Comparison of ENCODE assay signal across 9 mouse cellular contexts in the genomic region with DNA sequence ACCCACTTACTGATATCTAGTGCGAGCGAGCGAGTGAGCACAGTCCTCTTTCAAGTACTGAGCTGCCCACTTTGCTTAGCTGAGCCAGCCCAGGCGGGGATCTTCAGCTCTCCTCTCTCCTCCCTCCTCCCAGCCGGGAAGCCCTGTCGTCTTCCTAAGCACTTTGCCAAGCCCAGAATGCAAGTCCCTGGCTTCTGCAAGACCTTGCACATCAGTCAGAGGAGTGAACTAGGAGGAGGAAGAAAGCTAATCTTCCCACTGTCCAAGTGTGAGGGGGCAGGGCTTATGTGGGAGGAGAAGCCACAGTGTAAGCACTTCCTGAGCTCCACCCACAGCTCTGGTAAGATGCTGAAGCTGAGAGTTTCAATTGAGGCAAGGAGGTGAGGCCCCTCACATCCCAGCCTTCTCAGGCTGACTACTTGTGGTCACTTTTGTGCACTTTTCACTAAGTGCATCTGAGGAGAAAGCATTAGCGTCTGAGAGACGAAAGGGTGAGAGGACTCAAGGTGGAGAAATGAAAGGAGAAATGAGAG.
DNase-seq lines count a peak whose midpoint lies in the region; ATAC-seq lines count a peak whose summit lies in the region.
"Had no signal": no experiment of that assay in that cellular context is flagged by ENCODE, and none has a peak within 500 bp of the region (broad histone marks: within the 10 kb centered on the region; RNA-seq: fewer than 3 reads in every experiment).

No protein-coding gene starts in this region.

- peak overlapping the region; percentile 14; the same call in 1 of the 2 replicates for H3K4me3 ChIP-seq in heart, embryonic 15.5 days
- H3K4me3 ChIP-seq in embryonic facial prominence, embryonic 12.5 days, result no peak overlapping the region

- DNase-seq in heart, adult 8-10 months (ENCODE audit: low spot score), result no peak
- DNase-seq in lung, postnatal 10 days, result peak; percentile 24
- no peak for DNase-seq in lung, postnatal 4 days
- peak; percentile 47 for DNase-seq in retina, postnatal 1 day
- DNase-seq in spleen, postnatal 14 days (ENCODE audit: low spot score in 2 of 2), result no peak
- DNase-seq in gastrocnemius, postnatal 10 days, result no peak
- DNase-seq: gastrocnemius, postnatal 14 days had no signal

- no peaks in the 10 kb centered on the region for H3K27me3 ChIP-seq in heart, embryonic 15.5 days
- H3K27me3 ChIP-seq in embryonic facial prominence, embryonic 12.5 days, result no peaks in the 10 kb centered on the region

- no peak overlapping the region for H3K27ac ChIP-seq in heart, embryonic 15.5 days
- H3K27ac ChIP-seq in embryonic facial prominence, embryonic 12.5 days, result no peak overlapping the region

- no peak overlapping the region for H3K9ac ChIP-seq in heart, embryonic 15.5 days
- no peak overlapping the region for H3K9ac ChIP-seq in embryonic facial prominence, embryonic 12.5 days

- no peaks in the 10 kb centered on the region for H3K36me3 ChIP-seq in heart, embryonic 15.5 days
- H3K36me3 ChIP-seq in embryonic facial prominence, embryonic 12.5 days, result no peaks in the 10 kb centered on the region

- WGBS in heart, embryonic 15.5 days, result 18% methylated on average over 8 of the region's 8 CpGs
- WGBS in embryonic facial prominence, embryonic 12.5 days, result 34% methylated on average over 8 of the region's 8 CpGs

- ATAC-seq in heart, embryonic 15.5 days (replicated peaks; ENCODE audit: insufficient number of reproducible peaks, insufficient read depth, low FRiP score, low read depth), result no peak
- 0 out of 2 replicates have a peak, but pooled peaks have one; percentile 35 for ATAC-seq in embryonic facial prominence, embryonic 12.5 days (ENCODE audit: insufficient number of reproducible peaks, insufficient read depth, low FRiP score, low TSS enrichment)

- H3K4me1 ChIP-seq in heart, embryonic 15.5 days (replicated peaks), result peaks cover 8% of the 10 kb centered on the region; the same call in 1 of the 2 replicates
- H3K4me1 ChIP-seq in embryonic facial prominence, embryonic 12.5 days, result peaks cover 6% of the 10 kb centered on the region; the same call in 1 of the 2 replicates

- peak overlapping the region; percentile 38; the same call in 1 of the 2 replicates for H3K4me2 ChIP-seq in heart, embryonic 15.5 days
- peak overlapping the region; percentile 30; the same call in 1 of the 2 replicates for H3K4me2 ChIP-seq in embryonic facial prominence, embryonic 12.5 days (replicated peaks)

- H3K9me3 ChIP-seq in heart, embryonic 15.5 days (replicated peaks), result no peaks in the 10 kb centered on the region
- no peaks in the 10 kb centered on the region for H3K9me3 ChIP-seq in embryonic facial prominence, embryonic 12.5 days

Comparison
In these comparisons a context has a peak if more than half of its experiments do, and no peak if none do; other contexts are left out.
1. DNase-seq: peak in lung, postnatal 10 days (single experiment) and retina, postnatal 1 day (single experiment); none in heart, adult 8-10 months (single experiment), lung, postnatal 4 days (0 of 2), spleen, postnatal 14 days (0 of 2) and gastrocnemius, postnatal 10 days (single experiment).